Mouse (Mus musculus) midbrain, embryonic 12.5 days (tissue): ENCODE data around the gene Reps1. TPM values are rescaled to one million over a fixed set of nuclear protein-coding genes. Genes with fewer than 3 reads are reported as not detected.

ENCODE experiments used
- ATAC-seq: fragments of 200-750 bp; cut with Nextera tagmentation; 2 replicates; pipeline ENCODE4 v1.8.0; 2017; ENCODE audit warnings: low read depth, moderate TSS enrichment, moderate library complexity; ENCODE audit not compliant: low FRiP score
- H3K27ac ChIP-seq: fragments of 300-500 bp; sonication (generic); replicated peaks from 2 replicates; pipeline ENCODE4 v1.5.1; 2016; ENCODE audit warnings: mild to moderate bottlenecking
- H3K27me3 ChIP-seq: fragments of 300-500 bp; sonication (generic); 2 replicates; pipeline ENCODE4 v1.6.1; 2016; ENCODE audit warnings: mild to moderate bottlenecking
- H3K36me3 ChIP-seq: fragments of 300-500 bp; sonication (generic); 2 replicates; pipeline ENCODE4 v1.6.1; 2016
- H3K4me1 ChIP-seq: fragments of 300-500 bp; sonication (generic); 2 replicates; pipeline ENCODE4 v1.6.1; 2016
- H3K4me2 ChIP-seq: fragments of 300-500 bp; sonication (generic); replicated peaks from 2 replicates; pipeline ENCODE4 v1.6.1; 2016; ENCODE audit warnings: mild to moderate bottlenecking, moderate library complexity
- H3K4me3 ChIP-seq: fragments of 300-500 bp; sonication (generic); 2 replicates; pipeline ENCODE4 v1.5.1; 2016; ENCODE audit warnings: mild to moderate bottlenecking
- H3K9ac ChIP-seq: fragments of 300-500 bp; sonication (generic); replicated peaks from 2 replicates; pipeline ENCODE4 v1.6.1; 2016; ENCODE audit warnings: mild to moderate bottlenecking, moderate library complexity
- H3K9me3 ChIP-seq: fragments of 300-500 bp; sonication (generic); 2 replicates; pipeline ENCODE4 v1.6.1; 2016; ENCODE audit warnings: mild to moderate bottlenecking
- WGBS: fragments of 180-500 bp; shearing (Covaris S2); methylation state at CpG from one replicate; pipeline ENCODE4 v1.1.7; 2016; 5-methylcytosine and 5-hydroxymethylcytosine counted together
- polyA plus RNA-seq: library from polyadenylated mRNA; unstranded; fragments of >200 nt; fragmentation: Nextera tagmentation; extraction: Ambion mirVana; gene quantifications from 2 replicates; pipeline ENCODE4 v1.2.1, GENCODE M21; 2016

Gene Reps1
- polyA plus RNA-seq, 1 experiment from 2014 or later, result 20.6 TPM

GRCm38 (mm10) chr10:18036849-18037248, 18.8 kb upstream of the Reps1 start:
- Histone ChIP-seq H3K27ac (no peak overlapping the region), H3K36me3 (no peaks in the 10 kb centered on the region), H3K9ac (no peak overlapping the region), H3K9me3 (no peaks in the 10 kb centered on the region), H3K4me2 (no peak overlapping the region), H3K4me3 (no peak overlapping the region), H3K27me3 (no peaks in the 10 kb centered on the region), H3K4me1 (no peaks in the 10 kb centered on the region)
- WGBS, result 82% methylated on average over 5 of the region's 5 CpGs
- no peak for ATAC-seq

GRCm38 (mm10) chr10:18046380-18046779, 9.3 kb upstream of the Reps1 start:
- ATAC-seq, result no peak
- H3K4me3 ChIP-seq, result no peak overlapping the region
- no peaks in the 10 kb centered on the region for H3K9me3 ChIP-seq
- H3K27ac ChIP-seq, result no peak overlapping the region
- H3K27me3 ChIP-seq, result no peaks in the 10 kb centered on the region
- H3K4me1 ChIP-seq, result no peaks in the 10 kb centered on the region
- no peak overlapping the region for H3K4me2 ChIP-seq
- H3K9ac ChIP-seq, result no peak overlapping the region
- no peaks in the 10 kb centered on the region for H3K36me3 ChIP-seq

GRCm38 (mm10) chr10:18047380-18048146, 8.1 kb upstream of the Reps1 start:
- Histone ChIP-seq H3K4me1 (no peaks in the 10 kb centered on the region), H3K9ac (no peak overlapping the region), H3K9me3 (no peaks in the 10 kb centered on the region), H3K4me3 (no peak overlapping the region), H3K27ac (no peak overlapping the region), H3K27me3 (no peaks in the 10 kb centered on the region), H3K4me2 (no peak overlapping the region), H3K36me3 (no peaks in the 10 kb centered on the region)
- WGBS, result 89% methylated on average over 10 of the region's 10 CpGs
- ATAC-seq, result no peak

GRCm38 (mm10) chr10:18055009-18055695, 509 bp upstream of the Reps1 start:
- H3K27me3 ChIP-seq, result no peaks in the 10 kb centered on the region
- H3K4me2 ChIP-seq, result peak overlapping the region; percentile 73
- WGBS, result 3% methylated on average over 52 of the region's 61 CpGs
- no peaks in the 10 kb centered on the region for H3K9me3 ChIP-seq
- H3K9ac ChIP-seq, result peak overlapping the region; percentile 96
- peak; percentile 97 for ATAC-seq
- H3K36me3 ChIP-seq, result no peaks in the 10 kb centered on the region
- peaks cover 16% of the 10 kb centered on the region for H3K4me1 ChIP-seq
- peak overlapping the region; percentile 95 for H3K4me3 ChIP-seq
- H3K27ac ChIP-seq, result peak overlapping the region; percentile 94

- H3K9ac ChIP-seq, result peak overlapping the region; percentile 96
- H3K4me1 ChIP-seq, result peaks cover 16% of the 10 kb centered on the region
- H3K36me3 ChIP-seq, result no peaks in the 10 kb centered on the region
- WGBS, result under 1% methylated on average over 8 of the region's 8 CpGs
- peak overlapping the region; percentile 73 for H3K4me2 ChIP-seq
- peak overlapping the region; percentile 95 for H3K4me3 ChIP-seq
- H3K27ac ChIP-seq, result peak overlapping the region; percentile 94
- no peak for ATAC-seq
- H3K9me3 ChIP-seq, result no peaks in the 10 kb centered on the region
- H3K27me3 ChIP-seq, result no peaks in the 10 kb centered on the region
Observed at GRCm38 (mm10) chr10:18056391-18056745, 707 bp downstream of the Reps1 start.

GRCm38 (mm10) chr10:18058681-18059338, 3.1 kb downstream of the Reps1 start:
- no peak for ATAC-seq
- H3K9me3 ChIP-seq, result no peaks in the 10 kb centered on the region
- no peak overlapping the region for H3K27ac ChIP-seq
- H3K4me3 ChIP-seq, result no peak overlapping the region
- WGBS, result 93% methylated on average over 9 of the region's 9 CpGs
- H3K9ac ChIP-seq, result no peak overlapping the region
- no peak overlapping the region for H3K4me2 ChIP-seq
- H3K4me1 ChIP-seq, result peaks cover 16% of the 10 kb centered on the region
- no peaks in the 10 kb centered on the region for H3K36me3 ChIP-seq
- H3K27me3 ChIP-seq, result no peaks in the 10 kb centered on the region

GRCm38 (mm10) chr10:18059807-18060206, 4.1 kb downstream of the Reps1 start:
- no peak overlapping the region for H3K4me3 ChIP-seq
- no peak overlapping the region for H3K27ac ChIP-seq
- no peaks in the 10 kb centered on the region for H3K27me3 ChIP-seq
- no peaks in the 10 kb centered on the region for H3K36me3 ChIP-seq
- peaks cover 16% of the 10 kb centered on the region for H3K4me1 ChIP-seq
- no peak for ATAC-seq
- H3K9me3 ChIP-seq, result no peaks in the 10 kb centered on the region
- H3K9ac ChIP-seq, result no peak overlapping the region
- no peak overlapping the region for H3K4me2 ChIP-seq
- 91% methylated on average over 13 of the region's 13 CpGs for WGBS

- Histone ChIP-seq H3K4me2 (no peak overlapping the region), H3K27ac (no peak overlapping the region), H3K9ac (no peak overlapping the region), H3K27me3 (no peaks in the 10 kb centered on the region), H3K4me3 (no peak overlapping the region), H3K9me3 (no peaks in the 10 kb centered on the region), H3K36me3 (no peaks in the 10 kb centered on the region), H3K4me1 (peaks cover 16% of the 10 kb centered on the region)
- ATAC-seq, result no peak
- 91% methylated on average over 2 of the region's 2 CpGs for WGBS
Observed at GRCm38 (mm10) chr10:18060778-18061177, 5.1 kb downstream of the Reps1 start.

- Histone ChIP-seq H3K4me1 (peaks cover 15% of the 10 kb centered on the region), H3K9me3 (no peaks in the 10 kb centered on the region), H3K4me2 (no peak overlapping the region), H3K27me3 (no peaks in the 10 kb centered on the region), H3K9ac (no peak overlapping the region), H3K4me3 (no peak overlapping the region), H3K36me3 (no peaks in the 10 kb centered on the region), H3K27ac (no peak overlapping the region)
- no peak for ATAC-seq
- 96% methylated on average over 4 of the region's 4 CpGs for WGBS
Observed at GRCm38 (mm10) chr10:18061533-18061932, 5.9 kb downstream of the Reps1 start.

GRCm38 (mm10) chr10:18064606-18065228, 9.1 kb downstream of the Reps1 start:
- Histone ChIP-seq H3K27ac (no peak overlapping the region), H3K4me2 (no peak overlapping the region), H3K36me3 (no peaks in the 10 kb centered on the region), H3K9ac (no peak overlapping the region), H3K4me3 (no peak overlapping the region), H3K27me3 (no peaks in the 10 kb centered on the region), H3K4me1 (peaks cover 9% of the 10 kb centered on the region; the same call in 1 of the 2 replicates), H3K9me3 (no peaks in the 10 kb centered on the region)
- ATAC-seq, result no peak
- 81% methylated on average over 7 of the region's 7 CpGs for WGBS

- Histone ChIP-seq H3K9ac (no peak overlapping the region), H3K27ac (no peak overlapping the region), H3K4me3 (no peak overlapping the region), H3K9me3 (no peaks in the 10 kb centered on the region), H3K4me2 (no peak overlapping the region), H3K4me1 (peaks cover 9% of the 10 kb centered on the region; the same call in 1 of the 2 replicates), H3K36me3 (no peaks in the 10 kb centered on the region), H3K27me3 (no peaks in the 10 kb centered on the region)
- ATAC-seq, result no peak
- WGBS, result 62% methylated on average over 10 of the region's 10 CpGs
Observed at GRCm38 (mm10) chr10:18066031-18066439, 10.4 kb downstream of the Reps1 start.
